Mouse (Mus musculus) c-Kit-positive CD71-positive TER-119-negative erythroid progenitor cells, embryonic 14.5 days (primary cell): ENCODE measurements around the gene Nrxn3.

Source experiments
- DNase-seq: peaks from one replicate; pipeline ENCODE4 v3.0.0-alpha.2; 2013; ENCODE audit warnings: low read depth

Gene Nrxn3

DNA sequence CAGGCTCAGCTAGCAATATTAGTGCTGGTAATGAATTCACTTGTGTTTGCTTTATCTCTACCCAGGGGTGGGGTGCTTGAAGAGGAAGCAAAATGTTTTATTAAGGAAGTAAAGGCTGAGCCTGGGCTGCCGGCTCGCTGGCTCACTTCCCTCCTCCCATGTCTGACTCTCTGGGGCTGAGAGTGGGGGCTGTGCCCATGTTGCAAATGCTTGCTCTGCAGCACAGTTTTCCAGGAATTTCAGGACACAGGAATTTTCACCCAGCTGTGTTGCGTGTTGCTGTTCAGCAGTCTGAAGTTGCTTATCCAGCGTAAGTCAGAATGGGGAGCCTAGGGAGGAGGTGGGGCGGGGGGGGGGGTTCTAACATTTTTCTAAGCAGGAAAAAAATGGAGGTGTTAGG lies 89.5 kb downstream of the Nrxn3 start:
- DNase-seq: no peak

GRCm38 (mm10) chr12:88816865-88817264 lies 94.2 kb downstream of the Nrxn3 start:
- no peak for DNase-seq

GRCm38 (mm10) chr12:88818622-88819334 lies 96.1 kb downstream of the Nrxn3 start:
- DNase-seq: no peak

DNA sequence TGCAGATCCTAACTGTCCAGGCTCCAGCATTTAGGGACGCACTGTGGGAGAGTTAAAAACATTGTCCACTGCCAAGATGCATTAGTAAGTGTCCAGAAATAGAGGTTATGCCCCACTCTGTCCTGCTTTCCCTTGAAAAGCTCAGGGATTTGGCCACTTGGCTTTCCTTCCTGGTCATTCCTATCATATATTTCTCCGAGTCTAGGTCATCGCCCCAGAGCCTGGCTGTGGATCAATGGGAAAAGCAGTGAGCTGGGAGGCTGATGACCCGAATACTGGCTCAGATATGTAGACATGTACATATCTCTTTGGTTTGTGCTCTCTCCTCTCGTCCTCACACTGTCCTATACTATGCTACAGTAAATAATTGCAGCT lies 96.6 kb downstream of the Nrxn3 start:
- no peak for DNase-seq

GRCm38 (mm10) chr12:88820131-88820530 lies 97.5 kb downstream of the Nrxn3 start:
- no peak for DNase-seq

DNA sequence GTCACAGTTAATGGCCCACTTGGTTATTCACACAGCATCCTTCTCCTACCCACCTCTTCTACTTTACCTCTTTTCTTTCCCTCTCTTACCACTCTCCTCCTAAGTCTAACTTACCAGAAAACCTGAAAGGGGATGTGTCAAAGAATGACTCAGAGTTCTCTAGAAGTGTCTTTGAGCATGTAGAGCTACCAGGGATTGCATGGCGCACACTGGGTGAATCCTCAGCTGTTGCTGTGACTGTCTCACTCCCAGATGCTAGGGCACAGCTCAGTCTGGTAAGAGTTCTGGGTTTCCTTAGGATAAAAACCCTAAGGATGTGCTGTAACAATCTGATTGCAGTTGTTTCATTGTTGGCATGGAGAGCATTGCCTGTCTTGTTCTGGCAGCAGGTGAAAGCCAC lies 108.2 kb downstream of the Nrxn3 start:
- DNase-seq: no peak

GRCm38 (mm10) chr12:88835821-88836220 lies 113.1 kb downstream of the Nrxn3 start:
- no peak for DNase-seq

- no peak for DNase-seq
Measured at GRCm38 (mm10) chr12:88839724-88840123, 117.0 kb downstream of the Nrxn3 start.

- no peak for DNase-seq
Measured at GRCm38 (mm10) chr12:88841350-88841749, 118.7 kb downstream of the Nrxn3 start.

- DNase-seq: no peak
Measured at GRCm38 (mm10) chr12:88850400-88851179, 127.9 kb downstream of the Nrxn3 start.

- DNase-seq: no peak
Measured at GRCm38 (mm10) chr12:88854039-88854438, 131.4 kb downstream of the Nrxn3 start.

DNA sequence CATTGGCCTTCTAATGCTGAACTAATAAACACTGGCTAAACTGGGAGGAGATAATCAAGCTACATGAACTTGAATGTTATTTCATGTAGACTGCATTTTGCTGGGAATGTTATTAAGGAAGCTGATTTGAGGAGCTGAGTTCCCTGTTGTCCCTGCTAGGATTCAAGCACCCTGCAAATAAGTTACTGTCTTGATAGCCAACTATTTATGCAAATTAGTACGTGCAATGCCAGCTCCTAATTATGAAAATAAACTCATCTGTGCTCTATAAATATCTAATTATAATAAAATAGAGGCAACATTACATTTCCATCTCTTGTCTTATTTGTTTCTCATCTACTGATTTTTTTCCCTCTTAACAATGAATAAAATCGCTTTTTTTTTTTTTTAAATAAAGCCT lies 135.0 kb downstream of the Nrxn3 start:
- no peak for DNase-seq

DNA sequence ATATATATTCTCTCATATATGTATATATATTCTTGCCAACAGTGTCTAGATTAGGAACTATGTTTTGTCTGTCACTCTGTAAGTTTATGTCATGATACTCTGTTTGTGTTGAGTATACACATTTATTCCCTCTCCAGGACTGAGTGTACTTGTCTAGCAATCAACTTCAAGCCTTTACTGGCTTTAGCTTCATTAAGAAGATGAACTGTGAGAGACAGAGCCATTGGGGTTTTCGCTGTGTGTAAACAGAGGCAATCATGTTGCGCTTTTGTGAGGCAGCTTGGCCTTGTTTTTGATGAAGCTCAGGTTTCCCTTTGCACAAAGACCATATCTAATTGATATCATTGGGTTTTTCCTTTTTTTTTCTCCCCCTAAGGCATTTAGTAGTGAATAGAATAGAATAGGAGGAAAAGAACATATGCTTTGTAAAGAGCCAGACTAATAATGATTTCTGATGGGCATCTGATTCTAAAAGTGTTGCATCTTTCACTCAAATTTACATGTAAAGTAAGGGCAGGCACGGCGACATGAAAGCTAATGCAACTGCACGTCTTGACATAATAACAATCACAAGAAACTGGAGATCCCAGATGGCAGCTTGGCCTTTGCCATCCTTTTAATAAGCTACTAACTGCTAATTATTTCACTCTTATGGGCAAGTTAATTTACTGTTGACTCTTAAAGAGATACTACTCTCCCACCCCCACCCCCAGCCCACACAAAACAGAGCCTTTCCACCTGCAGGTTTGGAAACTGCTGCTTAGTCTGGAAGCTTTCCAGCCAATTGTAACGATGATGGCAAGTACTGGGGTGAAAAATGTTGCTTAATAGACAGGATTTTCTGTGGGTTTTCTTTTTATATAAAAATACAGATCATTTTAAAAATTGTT lies 137.0 kb downstream of the Nrxn3 start:
- no peak for DNase-seq

DNA sequence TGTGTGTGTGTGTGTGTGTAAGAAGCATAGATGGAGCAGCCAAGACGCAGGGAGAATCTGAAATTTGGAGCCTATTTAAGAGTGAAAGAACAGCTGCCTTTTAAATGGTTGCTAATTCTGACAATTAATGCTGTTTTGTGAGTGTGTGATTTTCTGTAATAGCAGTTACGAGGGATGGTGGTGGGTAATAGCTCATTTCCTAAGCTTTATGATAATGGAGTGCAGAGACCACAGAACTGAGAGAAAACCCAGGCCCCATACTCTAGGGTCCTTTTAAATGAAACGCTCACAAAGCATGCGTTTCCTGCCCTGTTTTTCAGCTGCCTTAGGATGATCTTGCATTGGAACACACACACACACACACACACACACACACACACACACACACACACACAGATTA lies 137.7 kb downstream of the Nrxn3 start:
- no peak for DNase-seq

DNA sequence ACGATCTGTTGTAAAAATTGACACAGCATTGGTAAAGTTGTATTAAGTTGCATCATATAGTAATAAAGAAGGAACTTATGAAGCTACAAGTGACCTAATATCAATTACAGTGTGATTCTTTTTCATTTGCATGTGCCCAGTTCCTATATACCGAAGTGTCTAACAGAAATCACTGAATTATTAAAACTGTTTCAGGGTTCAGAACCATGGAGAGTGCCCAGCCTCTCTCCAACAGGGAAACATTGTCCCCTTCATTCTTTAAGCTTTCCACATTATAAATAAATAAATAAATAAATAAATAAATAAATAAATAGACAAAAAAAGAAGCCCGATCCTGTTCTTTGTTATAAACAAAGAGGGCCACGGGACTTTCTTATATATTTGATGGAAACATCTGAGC lies 140.4 kb downstream of the Nrxn3 start:
- DNase-seq: no peak

DNA sequence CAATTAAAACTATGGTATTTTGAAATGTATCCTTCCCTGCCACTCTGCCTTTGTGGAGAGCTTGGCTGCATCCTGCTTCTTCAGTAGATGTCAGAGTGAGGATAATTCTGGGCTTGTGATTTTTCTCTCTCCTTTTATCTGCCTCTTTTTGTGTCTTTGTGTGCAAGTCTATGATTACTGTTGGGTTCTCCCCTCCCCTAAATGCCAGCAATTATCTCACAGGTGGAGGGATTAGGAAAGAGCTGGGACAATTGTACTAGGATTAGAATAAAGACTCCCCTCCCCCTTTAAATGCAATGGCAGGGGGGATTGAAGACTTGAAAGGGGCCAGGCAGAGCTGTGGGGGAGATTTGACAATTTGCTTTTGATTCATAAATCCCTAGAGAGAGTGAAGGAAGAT lies 145.6 kb downstream of the Nrxn3 start:
- no peak for DNase-seq

GRCm38 (mm10) chr12:88897331-88897730 lies 174.7 kb downstream of the Nrxn3 start:
- DNase-seq: no peak

DNA sequence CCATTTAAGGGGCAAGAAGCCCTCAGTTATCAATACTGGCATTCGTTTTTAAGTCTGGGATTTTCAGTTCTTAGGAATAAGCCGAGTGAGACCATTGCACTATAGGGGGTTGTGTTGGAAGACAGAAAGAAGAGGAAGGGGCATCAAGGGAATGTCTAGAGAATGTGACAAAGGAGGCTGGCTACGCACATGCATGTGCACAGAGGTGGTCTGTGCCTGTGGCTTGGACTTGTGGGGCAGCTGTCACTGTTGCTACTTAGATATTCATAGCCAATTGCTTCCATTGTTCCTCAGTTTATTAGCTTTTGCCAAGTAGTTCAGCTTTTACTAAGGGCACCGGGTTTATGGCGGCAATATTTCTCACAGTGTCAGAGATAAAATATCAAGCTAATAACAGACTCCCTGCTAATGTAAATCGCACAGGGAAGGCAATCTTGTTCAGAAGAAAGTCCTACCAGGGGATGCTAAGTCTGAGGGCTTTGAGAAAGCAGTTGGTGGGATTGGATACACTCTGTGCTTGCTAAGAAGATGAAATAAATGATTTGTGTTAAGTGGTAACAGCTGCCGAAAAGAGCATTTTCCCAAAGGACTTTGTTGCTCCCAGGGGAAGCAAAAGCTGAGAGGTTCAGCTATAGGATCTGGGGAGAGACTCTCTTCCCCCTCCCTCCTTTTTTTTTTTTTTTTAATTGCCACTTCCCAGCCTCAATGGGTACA lies 177.5 kb downstream of the Nrxn3 start:
- no peak for DNase-seq

- no peak for DNase-seq
Measured at GRCm38 (mm10) chr12:88900728-88901080, 178.0 kb downstream of the Nrxn3 start.

- DNase-seq: no peak
Measured at GRCm38 (mm10) chr12:88910761-88911160, 188.1 kb downstream of the Nrxn3 start.

- no peak for DNase-seq
Measured at GRCm38 (mm10) chr12:88916752-88917151, 194.1 kb downstream of the Nrxn3 start.

DNA sequence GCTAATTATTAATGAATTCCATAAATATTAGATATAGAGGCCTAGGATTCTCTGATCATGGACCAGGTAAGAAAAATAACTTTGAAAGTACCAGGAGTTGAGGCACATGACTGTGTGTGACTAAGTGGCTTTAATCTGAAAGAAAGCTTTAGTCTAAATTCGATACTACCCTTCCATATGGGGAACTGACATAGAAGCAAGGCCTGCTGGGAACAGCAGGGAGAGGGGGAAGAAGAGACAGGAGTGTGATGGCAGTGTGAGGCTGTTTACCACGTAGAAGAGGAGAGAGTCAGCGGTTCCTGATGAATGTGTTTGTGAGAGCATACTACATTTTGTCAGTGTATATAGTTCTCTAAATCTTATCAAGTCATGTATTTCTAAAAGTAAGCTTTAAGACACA lies 202.2 kb downstream of the Nrxn3 start:
- no peak for DNase-seq
